Mouse (Mus musculus) heart, embryonic 14.5 days (tissue): ENCODE measurements around the gene Rxfp4. TPM values are rescaled to one million over a fixed set of nuclear protein-coding genes. Genes with fewer than 3 reads are reported as not detected.

Source experiments
- ATAC-seq: fragments of 200-750 bp; cut with Nextera tagmentation; 2 replicates; pipeline ENCODE4 v1.8.0; 2017; ENCODE audit warnings: low read depth, moderate TSS enrichment; ENCODE audit not compliant: insufficient number of reproducible peaks, insufficient read depth, low FRiP score
- H3K27ac ChIP-seq, 2 experiments: fragments of 200-500 bp in 1 of 2; fragments of 300-500 bp in 1 of 2; sonication (generic) in 1 of 2; replicated peaks in 1 of 2; 2 replicates each; pipeline ENCODE4 v1.5.1; 2012 to 2014; ENCODE audit warnings: low read depth in 2 of 2, low read length in 2 of 2, control low read depth in 1 of 2, mild to moderate bottlenecking in 1 of 2, mixed read lengths in 1 of 2; ENCODE audit not compliant: control insufficient read depth in 1 of 2, insufficient read depth in 1 of 2
- H3K27me3 ChIP-seq: fragments of 300-500 bp; sonication (generic); 2 replicates; pipeline ENCODE4 v1.6.1; 2014; ENCODE audit warnings: mild to moderate bottlenecking, low read length, control low read depth; ENCODE audit not compliant: control insufficient read depth, insufficient read depth
- H3K36me3 ChIP-seq: fragments of 300-500 bp; sonication (generic); 2 replicates; pipeline ENCODE4 v1.6.1; 2014; ENCODE audit warnings: mild to moderate bottlenecking, control low read depth, low read length, mixed read lengths; ENCODE audit not compliant: control insufficient read depth, insufficient read depth
- H3K4me1 ChIP-seq, 2 experiments: fragments of 200-500 bp in 1 of 2; fragments of 300-500 bp in 1 of 2; sonication (generic) in 1 of 2; 2 replicates each; pipeline ENCODE4 v1.6.1; 2012 to 2014; ENCODE audit warnings: low read length in 2 of 2, control low read depth in 1 of 2, mixed read lengths in 1 of 2; ENCODE audit not compliant: control insufficient read depth in 2 of 2, insufficient read depth in 2 of 2
- H3K4me2 ChIP-seq: fragments of 300-500 bp; sonication (generic); 2 replicates; pipeline ENCODE4 v1.6.1; 2014; ENCODE audit warnings: mild to moderate bottlenecking, low read length
- H3K4me3 ChIP-seq, 2 experiments: fragments of 200-500 bp in 1 of 2; fragments of 300-500 bp in 1 of 2; sonication (generic) in 1 of 2; 2 replicates each; pipeline ENCODE4 v1.5.1; 2012 to 2014; ENCODE audit warnings: low read length in 2 of 2, mild to moderate bottlenecking in 2 of 2, control low read depth in 1 of 2, low read depth in 1 of 2, moderate library complexity in 1 of 2; ENCODE audit not compliant: control insufficient read depth in 1 of 2, insufficient read depth in 1 of 2
- H3K9ac ChIP-seq: fragments of 300-500 bp; sonication (generic); 2 replicates; pipeline ENCODE4 v1.6.1; 2014; ENCODE audit warnings: mild to moderate bottlenecking, low read length
- H3K9me3 ChIP-seq: fragments of 300-500 bp; sonication (generic); 2 replicates; pipeline ENCODE4 v1.6.1; 2016; ENCODE audit warnings: low read length, control low read depth; ENCODE audit not compliant: control insufficient read depth
- WGBS: fragments of 180-500 bp; shearing (Covaris S2); extraction: QIAGEN DNeasy Blood & Tissue Kit; methylation state at CpG from one replicate; pipeline ENCODE4 v1.1.7; 2014; 5-methylcytosine and 5-hydroxymethylcytosine counted together
- polyA plus RNA-seq: library from polyadenylated mRNA; unstranded; fragments of >200 nt; fragmentation: Nextera tagmentation; extraction: Ambion mirVana; gene quantifications from 2 replicates; pipeline ENCODE4 v1.2.1, GENCODE M21; 2014

Rxfp4 gene
- polyA plus RNA-seq, 1 experiment from 2014 or later, result not detected

GRCm38 (mm10) chr3:88650713-88651504 is 2.0 kb downstream of the Rxfp4 start:
- Histone ChIP-seq H3K27me3 (no peaks in the 10 kb centered on the region), H3K9ac (no peak overlapping the region), H3K4me1 (peaks cover 16 to 20% of the 10 kb centered on the region in 2 experiments), H3K9me3 (no peaks in the 10 kb centered on the region), H3K36me3 (peaks cover 28% of the 10 kb centered on the region), H3K4me3 (no peak overlapping the region), H3K27ac (no peak overlapping the region), H3K4me2 (no peak overlapping the region)
- WGBS, result 69% methylated on average over 13 of the region's 13 CpGs
- ATAC-seq, result no peak

GRCm38 (mm10) chr3:88649967-88650366 is 3.0 kb downstream of the Rxfp4 start:
- no peak for ATAC-seq
- Histone ChIP-seq H3K9me3 (no peaks in the 10 kb centered on the region), H3K27ac (no peak overlapping the region), H3K4me1 (peaks cover 10 to 15% of the 10 kb centered on the region in 2 experiments), H3K9ac (no peak overlapping the region), H3K4me2 (no peak overlapping the region), H3K27me3 (no peaks in the 10 kb centered on the region), H3K4me3 (no peak overlapping the region), H3K36me3 (peaks cover 38% of the 10 kb centered on the region)
- 94% methylated on average over 13 of the region's 13 CpGs for WGBS

- WGBS, result 84% methylated on average over 10 of the region's 10 CpGs
- Histone ChIP-seq H3K36me3 (peaks cover 46% of the 10 kb centered on the region), H3K9me3 (no peaks in the 10 kb centered on the region)
Observed at GRCm38 (mm10) chr3:88649186-88649585, 3.8 kb downstream of the Rxfp4 start.

GRCm38 (mm10) chr3:88648452-88649168 is 4.3 kb downstream of the Rxfp4 start:
- Histone ChIP-seq H3K36me3 (peaks cover 51% of the 10 kb centered on the region), H3K9me3 (no peaks in the 10 kb centered on the region), H3K4me2 (no peak overlapping the region), H3K9ac (no peak overlapping the region), H3K27ac (no peak overlapping the region), H3K27me3 (no peaks in the 10 kb centered on the region), H3K4me1 (peaks cover 2 to 3% of the 10 kb centered on the region in 2 experiments; a peak in 2 of 4 replicates), H3K4me3 (no peak overlapping the region)
- 82% methylated on average over 12 of the region's 12 CpGs for WGBS
- no peak for ATAC-seq

More at GRCm38 (mm10) chr3:88649186-88649585, 3.8 kb downstream of the Rxfp4 start:
- H3K27me3 ChIP-seq, result no peaks in the 10 kb centered on the region
- no peak overlapping the region for H3K27ac ChIP-seq
- no peak overlapping the region for H3K4me3 ChIP-seq
- no peak for ATAC-seq
- no peak overlapping the region for H3K4me2 ChIP-seq
- H3K4me1 ChIP-seq, result peaks cover 6 to 7% of the 10 kb centered on the region in 2 experiments
- H3K9ac ChIP-seq, result no peak overlapping the region

- WGBS, result 87% methylated on average over 14 of the region's 14 CpGs
- H3K27ac ChIP-seq, result no peak overlapping the region
- no peak for ATAC-seq
Observed at GRCm38 (mm10) chr3:88647779-88648413, 5.0 kb downstream of the Rxfp4 start.

GRCm38 (mm10) chr3:88647076-88647475 is 5.9 kb downstream of the Rxfp4 start:
- H3K9ac ChIP-seq, result no peak overlapping the region
- H3K36me3 ChIP-seq, result peaks cover 67% of the 10 kb centered on the region
- no peak overlapping the region for H3K27ac ChIP-seq
- ATAC-seq, result no peak
- no peaks in the 10 kb centered on the region for H3K27me3 ChIP-seq
- no peak overlapping the region for H3K4me3 ChIP-seq
- H3K4me1 ChIP-seq, result no peaks in the 10 kb centered on the region
- no peaks in the 10 kb centered on the region for H3K9me3 ChIP-seq
- no peak overlapping the region for H3K4me2 ChIP-seq
- 87% methylated on average over 3 of the region's 3 CpGs for WGBS

More at GRCm38 (mm10) chr3:88647779-88648413, 5.0 kb downstream of the Rxfp4 start:
- H3K36me3 ChIP-seq, result peaks cover 59% of the 10 kb centered on the region
- H3K27me3 ChIP-seq, result no peaks in the 10 kb centered on the region
- H3K9ac ChIP-seq, result no peak overlapping the region
- H3K9me3 ChIP-seq, result no peaks in the 10 kb centered on the region
- H3K4me2 ChIP-seq, result no peak overlapping the region
- H3K4me1 ChIP-seq, result peaks cover 0 to under 1% of the 10 kb centered on the region in 2 experiments; a peak in 2 of 4 replicates
- no peak overlapping the region for H3K4me3 ChIP-seq

- Histone ChIP-seq H3K9ac (no peak overlapping the region), H3K4me3 (no peak overlapping the region), H3K27me3 (no peaks in the 10 kb centered on the region), H3K27ac (no peak overlapping the region), H3K4me1 (no peaks in the 10 kb centered on the region), H3K36me3 (peaks cover 72% of the 10 kb centered on the region), H3K4me2 (no peak overlapping the region), H3K9me3 (no peaks in the 10 kb centered on the region)
- ATAC-seq, result no peak
- whole genome bisulfite sequencing, result 65% methylated on average over 6 of the region's 6 CpGs
Observed at GRCm38 (mm10) chr3:88646426-88646995, 6.4 kb downstream of the Rxfp4 start.
